14 mouse cellular contexts compared by ENCODE assay signal in genomic region chr5:147495961-147496360, GRCm38 (mm10).
DNase-seq lines count a peak whose midpoint lies in the region; ATAC-seq lines count a peak whose summit lies in the region.
"Had no signal": no experiment of that assay in that cellular context is flagged by ENCODE, and none has a peak within 500 bp of the region (broad histone marks: within the 10 kb centered on the region; RNA-seq: fewer than 3 reads in every experiment).

No protein-coding gene starts in this region.

- no peak for ATAC-seq in cerebellum, adult (ENCODE audit: insufficient number of reproducible peaks, low FRiP score, low TSS enrichment)
- ATAC-seq: CD4-positive, CD25-positive, alpha-beta regulatory T cell, adult 4 months; forebrain, embryonic 16.5 days; intestine, embryonic 15.5 days had no signal

- peak; percentile 42 for DNase-seq in cerebellum, adult 11 months
- DNase-seq in kidney, adult 9 months: peak; percentile 42
- no peak for DNase-seq in kidney, postnatal 4 days
- peak; percentile 87 for DNase-seq in cerebellum, adult 9-10 months
- DNase-seq in cerebellum, postnatal 25 days: peak; percentile 53 to 71
- no peak for DNase-seq in embryo, embryonic 11 days
- DNase-seq in embryo, embryonic 10.5 days (ENCODE audit: low spot score): no peak
- DNase-seq: adrenal gland, adult 8-10 months; B cell, adult 2 months; gastrocnemius, postnatal 10 days had no signal

Comparison
In these comparisons a context has a peak if more than half of its experiments do, and no peak if none do; other contexts are left out.
1. DNase-seq: peak in cerebellum, adult 11 months (single experiment), kidney, adult 9 months (single experiment), cerebellum, adult 9-10 months (single experiment) and cerebellum, postnatal 25 days (2 of 2); none in kidney, postnatal 4 days (0 of 2), embryo, embryonic 11 days (single experiment) and embryo, embryonic 10.5 days (single experiment).